Mouse (Mus musculus): Measurements from ENCODE around the gene Gm5286. TPM values are rescaled to one million over a fixed set of nuclear protein-coding genes. Genes with fewer than 3 reads are reported as not detected.

Gm5286 gene
- polyA plus RNA-seq (2015; fragmentation: Illumina TruSeq; extraction: RNeasy Lipid Tissue Mini Kit (QIAGEN cat#74804); ENCODE audit: insufficient read depth, low replicate concordance), result not detected

DNA sequence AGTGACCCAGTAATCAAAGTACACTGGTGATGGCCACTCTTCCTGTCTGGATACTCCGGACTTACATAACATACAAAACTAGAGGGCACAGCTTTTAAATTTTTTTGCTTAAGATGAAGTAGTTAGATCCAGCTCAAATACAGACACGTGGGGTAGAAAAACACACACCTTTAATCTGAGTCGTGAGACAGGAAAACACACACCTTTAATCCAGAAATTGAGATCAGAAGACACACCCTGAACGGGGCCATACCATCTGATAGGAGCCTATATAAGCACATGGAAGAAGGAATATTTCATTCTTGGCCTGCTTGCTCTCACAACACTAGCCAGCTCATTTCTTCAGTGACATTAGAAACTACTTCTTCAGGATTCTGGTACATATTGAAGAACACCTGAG is at the start of gene Gm5286:
Gene Gm5286, plus strand, starts transcription at position 301 of the 400 bp plus-strand sequence.

DNA sequence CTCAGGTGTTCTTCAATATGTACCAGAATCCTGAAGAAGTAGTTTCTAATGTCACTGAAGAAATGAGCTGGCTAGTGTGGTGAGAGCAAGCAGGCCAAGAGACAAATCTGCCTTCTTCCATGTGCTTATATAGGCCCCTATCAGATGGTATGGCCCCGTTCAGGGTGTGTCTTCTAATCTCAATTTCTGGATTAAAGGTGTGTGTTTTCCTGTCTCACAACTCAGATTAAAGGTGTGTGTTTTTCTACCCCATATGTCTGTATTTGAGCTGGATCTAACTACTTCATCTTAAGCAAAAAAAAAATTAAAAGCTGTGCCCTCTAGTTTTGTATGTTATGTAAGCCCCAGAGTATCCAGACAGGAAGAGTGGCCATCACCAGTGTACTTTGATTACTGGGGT is 18.4 kb upstream of the Gm5286 start, which contains the start of gene Gm10696:
Gene Gm10696, minus strand, starts transcription at position 101 of the 400 bp plus-strand sequence.

Other genes with a start within 250 kb of the Gm5286 start
- not detected for gene Tdpoz5, start 235.4 kb upstream of the Gm5286 start, polyA plus RNA-seq (2015; fragmentation: Illumina TruSeq; extraction: RNeasy Lipid Tissue Mini Kit (QIAGEN cat#74804); ENCODE audit: insufficient read depth, low replicate concordance)
- gene Gm9125, start 141.8 kb upstream of the Gm5286 start, polyA plus RNA-seq (2015; fragmentation: Illumina TruSeq; extraction: RNeasy Lipid Tissue Mini Kit (QIAGEN cat#74804); ENCODE audit: insufficient read depth, low replicate concordance), result not detected
- gene Gm10697, start 124.1 kb upstream of the Gm5286 start, polyA plus RNA-seq (2015; fragmentation: Illumina TruSeq; extraction: RNeasy Lipid Tissue Mini Kit (QIAGEN cat#74804); ENCODE audit: insufficient read depth, low replicate concordance), result not detected
- gene Gm10696, start 18.5 kb upstream of the Gm5286 start, polyA plus RNA-seq (2015; fragmentation: Illumina TruSeq; extraction: RNeasy Lipid Tissue Mini Kit (QIAGEN cat#74804); ENCODE audit: insufficient read depth, low replicate concordance), result not detected
- gene Gm4778, start 67.3 kb downstream of the Gm5286 start, polyA plus RNA-seq (2015; fragmentation: Illumina TruSeq; extraction: RNeasy Lipid Tissue Mini Kit (QIAGEN cat#74804); ENCODE audit: insufficient read depth, low replicate concordance), result not detected
- gene Them4, start 113.4 kb downstream of the Gm5286 start, polyA plus RNA-seq (2015; fragmentation: Illumina TruSeq; extraction: RNeasy Lipid Tissue Mini Kit (QIAGEN cat#74804); ENCODE audit: insufficient read depth, low replicate concordance), result 6.1 TPM
- not detected for gene Them5, start 145.4 kb downstream of the Gm5286 start, polyA plus RNA-seq (2015; fragmentation: Illumina TruSeq; extraction: RNeasy Lipid Tissue Mini Kit (QIAGEN cat#74804); ENCODE audit: insufficient read depth, low replicate concordance)
- not detected for gene C2cd4d, start 165.7 kb downstream of the Gm5286 start, polyA plus RNA-seq (2015; fragmentation: Illumina TruSeq; extraction: RNeasy Lipid Tissue Mini Kit (QIAGEN cat#74804); ENCODE audit: insufficient read depth, low replicate concordance)
- gene Rorc, start 176.1 kb downstream of the Gm5286 start, polyA plus RNA-seq (2015; fragmentation: Illumina TruSeq; extraction: RNeasy Lipid Tissue Mini Kit (QIAGEN cat#74804); ENCODE audit: insufficient read depth, low replicate concordance), result 1.4 TPM
- 0.23 TPM for gene Lingo4, start 201.8 kb downstream of the Gm5286 start, polyA plus RNA-seq (2015; fragmentation: Illumina TruSeq; extraction: RNeasy Lipid Tissue Mini Kit (QIAGEN cat#74804); ENCODE audit: insufficient read depth, low replicate concordance)
- gene Tdrkh, start 216.6 kb downstream of the Gm5286 start, polyA plus RNA-seq (2015; fragmentation: Illumina TruSeq; extraction: RNeasy Lipid Tissue Mini Kit (QIAGEN cat#74804); ENCODE audit: insufficient read depth, low replicate concordance), result 6.1 TPM
- 54.0 TPM for gene Mrpl9, start 246.6 kb downstream of the Gm5286 start, polyA plus RNA-seq (2015; fragmentation: Illumina TruSeq; extraction: RNeasy Lipid Tissue Mini Kit (QIAGEN cat#74804); ENCODE audit: insufficient read depth, low replicate concordance)
- not detected for gene Oaz3, start 247.2 kb downstream of the Gm5286 start, polyA plus RNA-seq (2015; fragmentation: Illumina TruSeq; extraction: RNeasy Lipid Tissue Mini Kit (QIAGEN cat#74804); ENCODE audit: insufficient read depth, low replicate concordance)